Mouse (Mus musculus) lung, adult 2 months (tissue): ENCODE data around the gene Slc46a1.

Source experiments
- CTCF ChIP-seq: fragments of 200-500 bp; IDR thresholded peaks from 2 replicates; pipeline ENCODE4 v1.5.1; 2011; ENCODE audit warnings: mild to moderate bottlenecking, low read length, control low read depth; ENCODE audit not compliant: insufficient read depth
- POLR2A ChIP-seq: fragments of 200-500 bp; IDR thresholded peaks from 2 replicates; pipeline ENCODE4 v1.6.1; 2011; ENCODE audit warnings: low read depth, mild to moderate bottlenecking, control low read depth, low read length, borderline replicate concordance; ENCODE audit errors: extremely low read depth

- no peak for TF ChIP-seq CTCF
- TF ChIP-seq POLR2A = no peak
Observed at GRCm38 (mm10) chr11:78490781-78491241, 25.3 kb downstream of the Slc46a1 start.
